Mouse (Mus musculus) lung, postnatal 4 days (tissue): Measurements from ENCODE around the gene P4htm.

Experiments used
- DNase-seq, 2 experiments: peaks; one replicate each; pipeline ENCODE4 v3.0.0; 2021

Gene P4htm

DNA sequence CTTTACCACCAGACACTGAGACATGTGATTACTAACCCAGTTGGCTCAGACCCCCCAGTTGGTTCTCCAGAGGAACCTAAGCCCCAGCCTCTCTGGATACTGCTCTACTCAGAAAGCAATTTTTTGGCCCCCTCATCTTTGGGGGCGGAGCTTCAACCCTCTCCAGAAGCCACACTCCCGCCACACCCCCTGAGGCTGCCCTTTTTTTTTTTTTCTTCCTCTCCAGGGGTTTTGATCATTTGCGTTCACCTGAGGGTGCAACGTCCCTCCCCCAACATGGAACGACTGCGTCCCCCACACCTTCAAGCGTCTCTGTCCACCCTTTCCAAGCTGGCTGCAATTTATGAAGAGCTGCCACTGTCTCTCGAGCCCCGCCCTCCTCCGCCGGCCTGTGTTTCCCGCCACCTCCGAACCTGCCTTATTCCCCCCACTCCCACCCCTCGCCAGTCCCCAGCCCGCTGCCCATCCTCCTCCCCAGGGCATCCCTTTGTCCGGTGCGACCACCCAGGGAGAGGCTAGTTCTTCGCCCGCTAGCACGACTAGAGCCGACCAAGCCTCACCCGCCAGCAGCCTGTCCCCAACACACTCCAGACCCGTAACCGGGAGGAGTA lies 19.4 kb downstream of the P4htm start:
- DNase-seq = peak; percentile 70 to 78

DNA sequence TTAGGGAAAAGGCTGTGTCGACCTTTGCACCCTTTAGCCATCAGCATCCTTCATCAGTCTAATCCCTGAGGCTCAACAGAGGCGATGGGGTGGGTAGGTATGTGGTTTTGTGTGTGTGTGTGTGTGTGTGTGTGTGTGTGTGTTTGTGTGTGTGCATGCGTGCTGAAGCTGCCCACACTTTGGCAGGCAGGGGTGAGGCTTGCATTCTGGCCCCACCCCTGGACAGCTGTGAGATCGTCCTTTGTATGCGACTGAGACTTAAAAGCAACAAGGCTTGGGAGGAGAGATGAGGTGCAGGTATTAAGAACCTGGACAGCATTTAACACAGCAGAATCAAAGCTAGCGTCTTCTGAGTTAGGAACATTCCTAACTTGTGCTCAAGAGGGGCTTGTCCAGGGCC lies 20.4 kb downstream of the P4htm start:
- DNase-seq = no peak

DNA sequence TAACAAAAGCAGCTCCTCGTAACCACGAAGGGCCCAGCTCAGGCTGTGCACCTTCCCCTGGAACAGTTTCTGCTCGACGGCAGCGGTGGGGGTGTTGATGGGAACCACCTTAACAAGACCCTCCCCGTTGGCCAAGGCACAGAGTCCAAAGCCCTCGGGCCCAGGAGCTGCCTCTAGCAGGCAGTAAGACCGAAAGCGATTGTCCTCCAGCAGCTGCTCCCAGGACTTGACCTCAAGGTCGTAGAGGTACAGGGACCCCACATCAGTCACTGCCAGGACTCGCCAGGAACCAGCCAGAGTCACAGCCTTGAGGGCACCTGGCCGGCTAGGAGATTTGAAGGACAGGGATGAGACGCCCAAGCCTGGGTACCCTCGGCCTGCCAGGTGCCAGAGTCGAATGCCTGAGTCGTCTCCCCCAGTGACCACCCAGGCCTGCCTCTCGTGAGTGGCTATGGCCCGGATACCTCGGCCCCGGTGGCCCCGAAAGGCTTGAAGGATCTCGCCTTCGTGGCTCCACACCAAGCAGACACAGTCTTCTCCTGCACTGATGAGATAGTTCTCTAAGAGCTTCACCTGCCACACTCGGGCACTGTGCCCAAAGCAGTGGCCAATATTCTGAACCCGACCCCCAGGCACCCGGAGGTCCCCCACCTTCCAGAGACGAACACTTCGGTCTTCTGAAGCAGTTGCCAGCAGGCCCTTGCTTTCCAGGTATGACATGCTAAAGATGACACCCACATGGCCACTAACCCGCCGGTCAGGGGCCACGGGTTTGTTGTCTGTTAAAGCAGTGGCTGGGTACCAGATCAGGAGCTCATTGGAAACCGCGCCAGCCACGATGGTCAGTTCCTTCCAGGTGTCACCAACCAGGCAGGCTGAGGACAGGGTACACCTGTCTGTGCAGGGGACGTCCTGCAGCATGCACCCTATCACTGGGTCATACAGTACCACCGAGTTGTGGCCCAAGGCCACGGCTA lies 21.9 kb downstream of the P4htm start:
- no peak for DNase-seq

DNA sequence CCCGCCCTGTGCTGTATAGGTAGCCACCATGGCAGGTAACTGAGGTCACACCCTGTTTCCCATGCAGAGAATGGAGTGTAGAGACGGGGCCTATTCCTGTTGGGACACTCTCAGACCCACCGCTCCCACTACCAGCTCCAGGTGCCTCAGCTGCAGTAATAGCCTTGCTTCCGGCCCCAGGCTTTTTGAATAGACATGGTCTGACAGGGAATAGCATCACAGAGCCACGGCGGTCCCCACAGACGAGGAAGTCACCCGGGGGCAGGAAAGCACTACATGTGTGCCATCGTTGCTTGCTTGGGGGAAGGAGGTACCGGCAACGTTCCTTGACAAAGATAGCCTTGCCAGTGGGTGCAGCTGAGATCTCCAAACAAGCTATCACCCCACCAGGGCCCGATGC lies 22.5 kb downstream of the P4htm start:
- DNase-seq = no peak

DNA sequence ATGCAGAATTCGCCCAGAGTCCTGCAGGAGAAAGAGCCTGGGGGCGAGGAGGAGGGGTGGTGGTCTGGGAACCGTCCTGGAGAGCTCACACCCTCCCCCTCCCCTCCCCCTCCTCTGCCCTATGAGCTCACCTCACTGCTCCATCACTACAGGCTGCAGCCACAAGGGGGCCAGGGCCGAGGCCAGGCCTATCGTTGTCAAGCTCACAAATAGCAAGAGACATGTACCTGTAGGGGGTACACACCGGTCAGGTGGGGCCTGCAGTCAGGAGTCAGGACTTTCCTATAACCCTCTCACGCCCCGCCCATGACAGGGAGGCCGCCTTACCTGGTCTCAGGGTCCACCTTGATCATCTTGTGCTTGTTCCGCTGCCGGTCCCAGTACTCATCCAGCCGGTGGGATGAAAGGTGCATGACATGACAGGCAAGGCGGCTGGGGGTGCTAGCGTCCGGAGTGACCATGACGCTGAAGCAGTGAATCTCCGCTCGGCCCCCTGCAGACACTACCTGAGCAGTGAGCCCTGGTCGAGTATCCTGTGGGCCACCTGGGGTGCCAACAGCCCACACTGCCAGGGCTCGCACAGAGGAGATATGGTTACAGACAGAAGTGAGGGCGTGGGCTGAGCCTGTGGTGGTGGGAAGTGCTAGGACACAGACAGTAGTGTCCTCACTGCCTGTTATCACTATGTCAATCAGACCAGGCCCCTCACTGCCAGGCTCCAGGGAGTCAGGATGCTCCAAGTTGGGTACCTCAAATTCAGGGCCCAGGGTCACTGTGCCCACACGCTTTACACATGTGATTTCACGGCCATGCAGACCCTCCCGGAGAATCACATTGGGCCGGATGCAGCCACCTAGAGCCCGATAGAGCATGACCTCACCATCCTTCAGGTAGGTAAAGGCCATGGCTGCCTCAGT lies 23.4 kb downstream of the P4htm start:
- peak; percentile 76 to 78 for DNase-seq

DNA sequence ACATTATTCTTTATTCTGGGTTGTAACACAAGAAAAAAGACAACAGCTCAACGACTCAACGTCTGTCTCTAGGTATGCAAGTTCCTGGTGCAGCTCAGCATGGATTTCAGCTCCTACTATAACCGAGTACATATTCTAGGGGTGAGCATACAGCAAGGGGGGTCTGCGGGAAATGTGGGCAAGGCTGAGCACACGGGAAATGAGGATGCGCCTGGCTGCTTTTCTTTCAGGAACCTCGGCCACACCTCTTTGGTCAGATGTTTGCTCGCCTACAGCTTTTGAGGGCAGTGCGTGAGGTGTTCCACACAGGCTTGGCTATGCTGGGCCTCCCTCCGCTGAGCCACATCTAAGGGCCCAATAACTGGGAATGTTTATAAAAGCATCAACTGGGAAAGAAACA lies 25.1 kb downstream of the P4htm start:
- DNase-seq = no peak

DNA sequence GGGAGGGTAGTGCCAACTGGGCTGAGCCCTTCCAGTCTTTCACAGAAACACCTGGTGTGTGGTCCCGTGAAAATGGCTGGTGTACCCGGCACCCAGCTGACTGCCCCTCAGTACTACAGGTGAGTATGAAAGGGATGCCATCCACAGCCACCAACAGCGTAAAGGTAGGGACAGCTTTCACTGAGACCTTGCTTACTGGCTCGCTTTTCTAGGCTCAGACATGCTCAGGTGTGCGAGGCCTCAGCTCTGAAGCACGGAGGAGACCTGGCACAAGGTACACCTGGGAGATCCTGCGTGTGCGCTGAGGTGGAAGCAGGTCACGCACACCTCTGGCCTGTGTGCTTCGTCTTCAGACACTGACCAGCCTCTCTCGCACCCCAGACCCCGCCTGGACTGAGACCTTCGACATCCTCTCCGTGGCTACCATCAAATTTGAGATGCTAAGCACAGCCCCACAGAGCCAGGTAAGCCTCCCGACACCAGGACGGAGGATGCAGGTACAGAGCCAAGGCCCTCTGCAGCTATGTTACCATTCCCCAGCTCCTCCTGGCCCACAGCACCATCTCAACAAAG lies 26.0 kb downstream of the P4htm start:
- no peak for DNase-seq

DNA sequence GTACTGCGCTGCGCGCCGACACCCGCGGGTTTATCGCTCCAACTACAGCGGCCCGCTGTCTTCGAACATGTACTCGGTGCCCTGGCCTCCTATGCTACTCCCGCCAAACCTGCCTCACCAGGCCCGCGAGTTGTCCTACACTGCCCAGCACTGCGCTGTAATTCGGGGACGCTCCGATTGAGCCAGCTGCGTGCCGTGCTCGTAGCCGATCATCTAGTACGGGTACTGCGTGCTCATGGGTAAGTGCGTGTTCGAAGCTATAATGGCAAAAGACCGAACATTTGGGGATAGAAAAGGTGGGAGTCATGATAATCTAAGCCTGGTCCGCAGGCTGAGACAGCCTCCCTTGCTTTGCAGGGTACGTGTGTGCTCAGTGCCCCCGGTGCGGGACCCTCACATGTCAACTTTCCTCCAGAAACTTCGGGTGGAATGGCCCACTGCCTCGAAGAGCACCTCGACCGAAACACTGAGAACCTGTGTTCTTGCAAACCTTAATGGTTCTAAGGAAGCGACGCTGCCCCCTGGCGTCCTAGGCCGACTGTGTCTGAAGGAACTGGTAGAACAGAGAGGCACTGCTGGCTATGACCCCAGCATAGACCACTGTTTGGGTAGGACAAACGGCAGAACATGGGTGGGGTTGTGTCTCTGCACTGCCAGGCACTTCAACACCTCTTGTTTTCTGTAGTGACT lies 27.1 kb downstream of the P4htm start:
- DNase-seq = peak; percentile 81 to 86

DNA sequence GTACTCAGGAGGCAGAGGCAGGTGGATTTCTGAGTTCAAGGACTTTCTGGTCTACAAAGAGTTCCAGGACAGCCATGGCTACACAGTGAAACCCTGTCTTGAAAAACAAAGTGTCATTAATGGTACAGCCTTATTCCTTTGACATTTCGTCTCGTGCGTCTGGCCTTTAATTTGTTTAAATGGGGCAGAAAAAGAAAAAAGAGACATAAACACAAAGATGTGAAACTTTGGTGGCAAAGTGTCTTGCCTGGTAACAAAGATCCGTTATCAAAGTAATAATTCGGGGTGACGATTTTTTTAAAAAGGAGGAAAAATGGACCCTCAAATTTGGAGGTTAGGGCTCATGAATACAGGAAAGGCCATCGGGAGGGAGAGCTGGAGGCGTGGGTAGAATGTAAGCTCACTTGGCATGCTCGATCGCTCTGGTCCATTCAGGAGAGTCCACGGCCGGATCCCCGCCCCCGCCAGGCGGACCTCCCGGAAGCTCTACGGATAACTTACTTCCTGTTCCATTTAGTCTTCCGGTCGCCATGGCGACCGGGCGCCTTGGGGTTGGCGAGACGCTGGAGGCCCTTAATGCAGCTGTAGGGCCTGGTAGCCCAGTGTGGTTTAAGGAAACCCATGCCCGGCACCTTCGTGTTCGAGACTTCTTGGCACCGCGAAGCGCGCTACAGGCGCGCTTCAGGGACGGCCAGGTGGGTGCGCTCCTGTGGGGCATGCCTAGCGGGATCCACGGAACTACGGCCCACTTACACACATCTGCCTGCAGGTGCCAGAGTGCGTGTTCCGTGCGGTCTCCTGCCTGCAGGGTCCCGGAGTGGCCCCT lies 27.9 kb downstream of the P4htm start, which contains the start of gene Dalrd3:
Gene Dalrd3 (plus strand): TSS at position 506 of the 826 bp plus-strand sequence.
- DNase-seq = peak; percentile 92 to 96

DNA sequence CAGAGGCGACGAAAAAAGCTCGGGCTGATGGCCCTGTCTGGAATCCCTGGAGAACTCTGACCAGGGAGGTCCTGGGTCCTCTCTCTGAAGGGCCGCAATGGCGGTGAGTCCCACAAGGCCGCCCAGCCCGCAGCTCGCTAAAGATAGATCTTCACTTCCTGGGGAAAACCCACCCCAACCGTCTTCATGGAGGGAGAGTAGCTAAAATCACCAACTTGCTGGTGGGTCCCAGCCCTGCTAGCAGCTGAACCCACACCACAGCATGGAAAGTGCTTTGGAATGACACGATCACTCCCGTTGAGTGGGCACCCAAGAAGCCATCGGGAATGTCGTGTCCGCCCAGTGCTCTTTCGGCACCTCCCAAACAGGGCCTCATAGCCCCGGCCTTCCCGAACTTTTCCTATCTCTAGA lies 29.0 kb downstream of the P4htm start:
- DNase-seq = no peak

DNA sequence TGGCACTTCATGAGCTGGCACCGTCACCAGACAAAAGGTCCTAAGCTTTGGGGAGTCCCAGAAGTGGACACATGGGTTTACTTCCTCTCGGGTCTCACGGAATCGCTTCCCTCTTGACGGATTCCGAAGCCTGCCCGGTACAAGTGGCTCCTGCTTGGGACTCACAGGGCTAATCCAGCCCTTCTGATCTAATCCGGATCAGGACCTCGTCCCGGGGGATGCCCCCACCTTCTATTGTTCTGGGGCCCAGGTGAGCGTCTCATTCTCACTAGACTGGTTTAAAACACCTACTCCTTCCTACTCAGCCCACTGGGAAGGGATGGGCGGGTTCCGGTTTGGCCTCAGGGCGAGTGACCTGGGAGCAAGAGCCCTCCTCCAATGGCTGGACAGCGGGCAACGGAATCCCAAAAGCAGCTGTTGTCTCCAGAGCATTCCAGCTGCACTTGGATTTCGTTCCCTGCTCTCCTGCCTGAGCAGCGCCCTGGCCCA lies 29.5 kb downstream of the P4htm start:
- peak in 1 of 2 experiments; percentile 57 for DNase-seq

DNA sequence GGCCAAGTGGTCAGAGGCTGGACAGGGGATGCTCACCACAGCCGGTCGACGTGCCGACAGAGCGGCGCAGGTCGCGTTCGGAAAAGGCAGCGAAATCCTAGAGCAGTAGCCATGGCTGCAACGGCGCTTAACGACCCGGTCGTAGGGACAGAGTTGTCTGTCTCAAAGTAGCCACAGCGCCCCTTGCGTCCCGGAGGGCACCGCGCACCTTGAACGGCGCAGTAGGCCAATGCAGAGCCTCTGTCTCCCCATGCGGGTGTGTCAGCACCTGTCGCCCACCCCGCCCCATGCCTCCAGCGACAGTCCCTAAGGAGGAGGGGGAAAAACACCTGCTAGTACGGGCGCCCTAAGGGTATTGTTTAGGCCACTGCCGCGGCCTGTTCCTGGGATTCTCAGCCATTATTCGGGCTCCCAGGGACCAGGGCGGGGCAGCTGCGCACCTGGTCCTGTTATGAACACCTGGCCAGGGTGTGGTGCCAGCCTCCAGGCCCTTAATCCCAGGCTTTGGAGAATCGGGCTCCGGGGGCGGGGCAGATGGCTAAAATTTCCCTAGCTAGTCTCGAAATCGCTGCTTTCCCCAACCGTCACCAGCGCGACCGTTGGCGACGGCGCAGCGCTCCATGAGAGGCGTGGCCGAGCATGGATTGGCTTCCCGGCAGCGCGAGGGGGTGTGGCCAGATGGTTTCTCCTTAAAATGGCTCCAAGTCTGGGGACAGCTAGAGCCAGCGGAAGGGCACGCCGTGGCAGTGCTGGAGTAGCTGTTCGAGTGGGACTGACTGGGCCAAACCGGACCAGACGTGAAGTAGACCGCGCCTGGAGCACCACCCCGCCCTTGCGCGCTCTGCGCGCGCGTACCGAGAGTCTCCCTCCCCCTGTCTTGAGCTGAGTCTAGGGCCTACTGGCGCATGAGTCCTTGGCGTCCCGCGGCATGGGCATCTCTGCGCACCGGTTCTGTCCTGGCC lies 30.4 kb downstream of the P4htm start, which contains the start of gene Ndufaf3:
Gene Ndufaf3 (minus strand): TSS at position 620 of the 962 bp plus-strand sequence.
- DNase-seq = peak; percentile 97

DNA sequence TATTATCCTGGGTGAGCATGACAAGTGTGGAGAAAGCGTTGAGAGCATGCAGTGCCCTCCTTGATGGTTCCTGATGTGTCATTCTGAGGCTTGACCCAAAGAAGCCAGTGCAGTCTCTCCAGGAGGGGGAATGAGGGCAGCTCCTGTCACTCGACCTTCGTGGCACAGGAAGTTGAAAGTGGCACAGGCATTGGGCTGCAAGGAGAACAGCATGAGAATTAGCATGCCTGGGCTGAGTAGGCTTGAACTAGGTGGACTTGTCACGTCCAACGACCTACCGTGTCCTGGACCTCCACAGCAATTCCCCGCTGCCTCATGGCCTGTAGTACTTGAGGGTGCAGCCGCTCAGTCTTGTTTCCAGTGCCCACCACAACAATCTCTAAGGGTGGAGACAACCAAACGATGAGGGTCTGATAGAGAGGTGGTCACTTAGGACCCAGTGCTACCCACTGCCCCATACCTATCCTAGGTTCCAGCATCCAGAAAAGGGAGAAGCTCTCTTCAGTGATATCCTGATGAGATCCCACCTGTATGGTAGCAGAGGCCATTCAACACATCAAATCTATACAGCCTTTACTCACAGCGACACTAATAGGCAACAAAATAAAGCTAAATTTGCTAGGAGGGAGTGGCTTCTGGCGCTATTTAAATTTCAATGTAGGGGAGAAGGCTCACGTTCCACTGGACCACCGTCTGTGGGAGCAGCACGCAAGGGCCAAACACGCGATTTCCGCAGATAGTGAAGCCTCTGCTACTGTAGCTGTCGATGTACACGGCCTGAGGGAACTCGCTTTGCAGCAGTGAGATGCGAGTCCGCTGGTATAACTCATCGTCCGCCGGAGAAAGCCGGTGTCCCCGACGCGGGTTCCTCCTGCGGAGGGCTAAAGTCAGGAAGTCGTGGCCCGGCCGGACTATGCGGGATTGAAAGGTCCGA lies 31.3 kb downstream of the P4htm start:
- DNase-seq = no peak

DNA sequence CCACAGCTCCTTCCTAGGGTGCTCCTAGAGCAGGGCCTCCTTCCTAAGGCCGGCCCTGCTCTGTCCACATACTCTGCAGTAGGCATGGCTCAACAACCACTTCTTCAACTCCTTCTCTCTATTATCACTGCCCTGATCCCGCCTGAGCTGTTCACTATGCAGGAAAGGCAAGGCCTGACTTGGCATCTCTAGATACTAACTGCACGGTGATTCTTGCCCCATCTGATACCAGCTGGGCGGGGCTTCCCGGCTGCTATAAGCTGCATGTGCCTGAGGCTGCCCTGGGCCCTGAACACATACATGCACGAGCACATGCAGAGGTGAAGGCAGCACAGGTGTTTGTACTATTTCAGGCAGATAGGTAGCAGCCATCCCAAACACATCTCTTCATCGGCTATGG lies 33.3 kb downstream of the P4htm start:
- no peak for DNase-seq

DNA sequence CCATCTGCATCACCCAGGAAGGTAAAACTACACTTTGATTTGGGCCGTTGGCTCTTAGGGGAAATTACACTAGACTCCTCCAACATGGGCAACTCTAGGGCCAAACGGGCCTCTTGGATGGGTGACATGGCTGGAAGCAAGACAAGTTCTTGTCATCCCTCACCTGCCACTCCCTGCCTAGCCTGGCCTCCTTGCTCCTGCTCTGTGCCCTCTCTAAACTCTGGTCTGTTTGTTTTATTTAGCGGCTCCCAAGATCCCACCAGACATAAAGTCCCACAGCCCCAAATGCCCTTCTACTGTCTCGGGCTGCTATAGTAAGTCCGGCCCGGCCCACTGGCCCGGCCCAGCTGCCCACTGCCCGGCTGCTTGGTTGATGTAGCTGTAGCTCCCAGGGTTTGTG lies 33.8 kb downstream of the P4htm start:
- no peak for DNase-seq

DNA sequence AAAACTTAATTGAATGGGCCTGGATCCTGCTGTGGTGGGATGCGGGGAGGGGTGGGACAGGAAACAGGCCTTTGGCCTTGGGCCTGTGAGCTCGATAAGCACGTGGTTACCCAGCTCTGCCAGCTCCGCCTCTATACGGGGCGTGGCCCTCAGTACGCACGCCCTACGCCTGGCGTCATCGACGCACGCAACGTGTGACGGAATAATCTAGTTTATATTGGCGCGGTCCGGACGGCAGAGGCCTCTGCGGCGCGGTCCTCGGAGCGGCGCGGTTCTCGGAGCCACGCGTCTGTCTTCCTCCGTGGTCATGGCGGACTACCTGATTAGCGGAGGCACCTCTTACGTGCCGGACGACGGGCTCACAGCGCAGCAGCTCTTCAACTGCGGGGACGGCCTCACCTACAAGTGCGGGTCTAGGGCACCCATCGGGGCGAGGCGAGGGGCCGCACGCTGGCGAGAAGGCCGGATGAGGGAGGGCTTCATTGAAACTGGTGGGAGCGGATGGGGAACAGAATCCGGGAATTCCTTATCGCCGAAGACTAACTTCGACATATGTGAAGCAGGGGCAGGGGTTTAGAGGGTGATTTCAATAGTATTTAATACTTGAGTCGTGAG lies 37.1 kb downstream of the P4htm start, which contains the start of gene Impdh2:
Gene Impdh2 (plus strand): TSS at position 60 of the 615 bp plus-strand sequence.
- peak; percentile 96 to 98 for DNase-seq

DNA sequence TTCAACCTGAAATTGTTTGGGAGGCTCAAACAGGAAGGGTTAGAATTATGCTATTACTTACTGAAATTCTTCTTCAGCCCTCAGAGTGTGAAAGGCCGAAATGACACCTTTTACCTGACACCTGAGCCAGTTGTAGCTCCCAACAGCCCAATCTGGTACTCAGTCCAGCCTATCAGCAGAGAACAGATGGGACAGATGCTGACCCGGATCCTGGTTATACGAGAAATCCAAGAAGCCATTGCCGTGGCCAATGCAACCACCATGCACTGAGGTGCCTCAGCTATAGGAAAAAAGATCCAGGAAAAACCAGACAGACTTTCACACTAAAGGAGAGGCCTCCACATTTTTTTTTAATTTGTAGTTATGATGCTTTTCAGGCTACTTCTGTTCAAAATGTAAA lies 38.3 kb downstream of the P4htm start:
- no peak for DNase-seq

DNA sequence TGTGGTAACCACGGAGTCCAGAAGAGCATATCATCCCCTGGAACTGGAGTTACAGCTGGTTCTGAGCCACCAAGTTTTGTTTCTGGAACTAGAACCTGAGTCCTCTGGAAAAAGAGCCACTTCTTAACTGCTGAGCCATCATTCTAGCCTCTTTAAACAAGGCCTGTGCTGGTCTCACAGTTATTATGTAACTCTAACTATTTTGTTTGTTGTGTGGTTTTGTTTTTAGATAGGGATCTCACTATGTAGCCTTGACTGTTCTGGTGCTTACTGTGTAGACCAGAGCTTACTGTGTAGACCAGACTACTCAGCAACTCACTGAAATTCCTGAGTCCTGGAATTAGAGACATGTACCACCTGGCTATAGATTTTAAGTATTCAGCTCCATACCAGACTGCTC lies 50.6 kb downstream of the P4htm start:
- DNase-seq = no peak
